Mouse (Mus musculus): ENCODE data around the gene Cyp51. TPM values are rescaled to one million over a fixed set of nuclear protein-coding genes. Genes with fewer than 3 reads are reported as not detected.

Cyp51 gene
- total RNA-seq, 2 experiments from 2014 or later, result 42.0 to 51.6 TPM

DNA sequence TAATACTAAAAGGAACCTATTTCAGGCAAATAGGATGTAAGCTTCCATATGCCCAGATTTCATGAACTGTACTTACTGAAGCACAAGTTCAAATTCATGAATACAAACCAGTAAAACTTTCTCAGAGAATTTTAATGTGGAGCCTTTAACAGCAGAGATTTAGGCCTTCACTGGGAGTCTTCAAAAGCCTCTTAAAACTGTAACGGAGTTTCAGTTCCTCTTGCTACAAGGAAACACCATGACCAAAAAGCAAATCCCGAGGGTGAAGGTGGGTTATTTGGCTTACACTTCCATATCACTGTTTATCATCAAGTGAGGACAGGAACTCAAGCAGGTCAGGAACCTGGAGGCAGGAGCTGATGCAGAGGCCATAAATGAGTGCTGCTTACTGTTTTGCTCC lies 23.0 kb downstream of the Cyp51 start:
- no peak for DNase-seq (ENCODE audit: extremely low spot score in 1 of 2, low spot score in 2 of 2)
- no peak for TF ChIP-seq CTCF (IDR thresholded peaks at IDR 0.05)
- Histone ChIP-seq H3K27ac (no peak overlapping the region), H3K4me3 (no peak overlapping the region)
- intact Hi-C loops (cut with DNase I), result no loop called here

DNA sequence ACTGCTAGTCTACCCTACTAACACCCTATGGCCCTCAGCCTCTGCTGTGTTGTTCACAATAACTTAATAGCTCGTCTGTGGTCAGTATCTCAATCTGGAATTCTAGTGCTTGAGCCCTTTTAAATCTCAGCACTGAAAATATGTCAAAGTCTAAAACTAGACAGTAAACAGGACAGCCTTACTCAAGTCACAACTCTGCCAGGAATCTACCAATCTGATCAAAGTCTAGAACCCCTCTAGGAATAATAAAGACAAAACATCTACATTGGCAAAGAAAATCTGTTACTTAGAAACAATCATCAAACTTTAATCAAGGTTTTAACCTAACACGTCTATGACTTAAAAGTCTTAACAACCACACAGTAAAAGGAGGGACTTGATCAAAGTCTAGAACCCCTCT lies 23.7 kb downstream of the Cyp51 start:
- no peak for TF ChIP-seq CTCF (IDR thresholded peaks at IDR 0.05)
- intact Hi-C loops (cut with DNase I), result no loop called here
- DNase-seq (ENCODE audit: extremely low spot score in 1 of 2, low spot score in 2 of 2), result no peak
- Histone ChIP-seq H3K27ac (no peak overlapping the region), H3K4me3 (no peak overlapping the region)

DNA sequence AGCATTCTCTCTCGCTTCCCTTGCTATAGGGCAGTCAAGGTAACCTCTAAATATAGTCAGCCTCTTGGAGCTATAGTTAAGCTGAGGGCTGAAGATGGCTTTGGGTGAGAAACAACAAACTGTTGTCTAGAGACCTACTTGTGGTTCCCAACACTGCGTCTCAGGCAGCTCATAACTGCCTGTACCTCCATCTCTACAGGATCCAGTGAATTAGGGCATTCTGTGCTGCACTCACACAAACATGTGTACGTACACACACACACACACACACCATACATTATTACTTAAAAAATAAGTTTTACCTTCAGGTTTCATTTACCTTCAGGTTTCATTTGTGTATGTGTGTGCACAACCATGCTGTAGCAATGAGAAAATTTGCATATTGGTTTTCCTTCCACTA lies 25.5 kb downstream of the Cyp51 start:
- DNase-seq (ENCODE audit: extremely low spot score in 1 of 2, low spot score in 2 of 2), result no peak
- intact Hi-C loops (cut with DNase I), result no loop called here
- TF ChIP-seq CTCF (IDR thresholded peaks at IDR 0.05), result no peak
- Histone ChIP-seq H3K27ac (no peak overlapping the region), H3K4me3 (no peak overlapping the region)

DNA sequence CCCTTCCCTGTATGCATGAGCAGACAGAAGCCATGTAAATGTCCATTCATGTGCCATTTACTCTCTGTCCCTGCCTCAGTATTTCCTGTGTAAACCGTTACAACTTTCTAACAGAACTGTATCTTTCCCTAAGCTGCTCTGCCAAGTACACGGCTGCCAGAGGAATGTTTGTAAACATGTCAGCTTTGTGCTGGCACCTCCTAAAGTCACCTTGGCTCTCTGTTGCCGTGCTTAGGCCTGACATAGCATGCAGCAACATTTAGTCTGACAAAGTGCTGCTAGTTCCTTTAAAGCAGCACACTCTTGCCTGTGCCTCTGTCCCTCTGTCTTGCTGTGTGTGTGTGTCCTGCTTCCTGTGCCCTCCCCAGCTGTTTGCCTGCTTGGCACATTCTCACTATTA lies 37.3 kb downstream of the Cyp51 start:
- no peak for TF ChIP-seq CTCF (IDR thresholded peaks at IDR 0.05)
- no peak overlapping the region for H3K27ac ChIP-seq
- H3K4me3 ChIP-seq, result no peak overlapping the region
- intact Hi-C loops (cut with DNase I), result no loop called here
- DNase-seq (ENCODE audit: extremely low spot score in 1 of 2, low spot score in 2 of 2), result no peak

DNA sequence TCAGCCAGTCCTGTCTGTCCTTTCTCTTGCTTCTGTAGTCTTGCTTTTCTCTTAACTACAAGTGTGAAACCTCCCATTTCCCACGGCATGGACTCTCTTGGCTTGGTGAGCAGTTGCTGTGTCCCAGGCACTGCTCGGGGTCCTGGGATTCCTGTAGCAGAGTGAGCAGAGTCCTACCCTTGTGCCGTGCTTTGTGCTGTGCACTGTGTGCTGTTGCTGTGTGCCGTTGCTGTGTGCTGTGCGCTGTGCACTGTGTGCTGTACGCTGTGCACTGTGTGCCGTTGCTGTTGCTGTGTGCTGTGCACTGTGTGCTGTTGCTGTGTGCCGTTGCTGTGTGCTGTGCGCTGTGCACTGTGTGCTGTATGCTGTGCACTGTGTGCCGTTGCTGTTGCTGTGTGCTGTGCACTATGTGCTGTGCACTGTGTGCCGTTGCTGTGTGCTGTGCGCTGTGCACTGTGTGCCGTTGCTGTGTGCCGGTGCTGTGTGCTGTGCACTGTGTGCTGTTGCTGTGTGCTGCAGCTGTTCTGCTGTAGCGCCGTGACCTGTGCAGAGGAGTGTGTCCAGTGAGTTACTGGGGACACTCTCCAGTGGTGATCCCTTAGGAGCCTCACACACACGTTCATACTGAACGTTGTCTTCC lies 38.0 kb downstream of the Cyp51 start:
- DNase-seq (ENCODE audit: extremely low spot score in 1 of 2, low spot score in 2 of 2), result no peak
- Histone ChIP-seq H3K27ac (no peak overlapping the region), H3K4me3 (no peak overlapping the region)
- no peak for TF ChIP-seq CTCF (IDR thresholded peaks at IDR 0.05)
- intact Hi-C loops (cut with DNase I), result no loop called here

DNA sequence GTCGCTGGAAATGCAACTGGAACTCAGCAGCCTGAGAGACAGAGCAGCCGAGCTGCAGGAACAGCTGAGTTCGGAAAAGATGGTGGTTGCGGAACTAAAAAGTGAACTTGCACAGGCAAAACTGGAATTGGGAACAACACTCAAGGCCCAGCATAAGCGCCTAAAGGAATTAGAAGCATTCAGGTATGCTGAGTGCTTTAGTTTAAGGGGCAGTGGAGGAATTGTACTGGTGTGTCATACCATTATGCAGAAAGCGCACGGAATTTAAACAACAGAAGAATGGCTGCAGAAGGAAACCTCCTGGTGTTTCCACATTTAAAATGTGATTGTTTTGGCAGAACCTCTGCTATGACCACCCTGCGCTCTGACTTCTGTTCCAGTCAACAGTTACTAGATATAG lies 44.2 kb downstream of the Cyp51 start:
- DNase-seq (ENCODE audit: extremely low spot score in 1 of 2, low spot score in 2 of 2), result no peak
- no peak for TF ChIP-seq CTCF (IDR thresholded peaks at IDR 0.05)
- no peak overlapping the region for H3K27ac ChIP-seq
- H3K4me3 ChIP-seq, result no peak overlapping the region
- intact Hi-C loops (cut with DNase I), result no loop called here

DNA sequence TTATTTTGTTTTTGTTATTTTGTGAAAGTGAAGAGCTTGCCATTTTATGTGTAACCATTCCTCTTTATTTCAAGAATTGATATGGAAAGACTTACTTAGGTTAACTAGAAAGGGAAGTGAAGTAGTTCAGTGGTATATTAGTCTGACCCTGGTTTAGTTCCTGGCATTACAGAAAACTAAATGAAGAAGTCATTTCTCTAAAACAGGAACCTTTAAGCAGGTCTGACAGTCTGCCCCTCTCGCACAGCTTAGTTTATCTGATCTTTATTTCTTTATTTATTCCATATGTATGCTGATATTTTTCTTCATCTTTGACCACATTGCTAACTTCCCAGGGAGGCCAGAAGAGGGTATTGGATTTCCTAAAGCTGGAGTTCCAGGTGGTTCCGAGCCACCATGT lies 63.6 kb downstream of the Cyp51 start:
- no peak for DNase-seq (ENCODE audit: extremely low spot score in 1 of 2, low spot score in 2 of 2)
- H3K4me3 ChIP-seq, result no peak overlapping the region
- TF ChIP-seq CTCF (IDR thresholded peaks at IDR 0.05), result no peak
- no peak overlapping the region for H3K27ac ChIP-seq
- intact Hi-C loops (cut with DNase I), result loop anchor here (10.0 kb wide), 1 partner anchor 226 kb away; no protein-coding TSS in a partner anchor

DNA sequence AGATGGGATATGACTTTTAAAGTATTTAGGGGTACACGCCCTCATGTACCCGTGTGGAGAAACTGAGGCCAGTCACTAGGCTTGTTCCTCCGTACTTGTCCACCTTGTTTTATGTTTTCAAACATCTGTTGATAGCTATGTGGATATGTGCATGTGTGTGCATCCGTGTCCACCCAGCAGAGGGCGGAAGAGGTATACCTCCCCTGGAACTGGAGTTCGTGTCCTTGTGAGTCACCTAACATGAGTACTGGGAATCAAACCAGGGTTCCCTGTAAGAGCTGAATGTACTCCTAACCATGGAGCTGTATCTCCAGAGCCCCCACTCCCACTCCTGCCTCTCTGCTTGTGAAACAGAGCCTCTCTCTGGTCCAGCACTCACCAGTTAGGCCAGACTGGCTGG lies 64.2 kb downstream of the Cyp51 start:
- Histone ChIP-seq H3K4me3 (no peak overlapping the region), H3K27ac (no peak overlapping the region)
- intact Hi-C loops (cut with DNase I), result loop anchor here (10.0 kb wide), 1 partner anchor 226 kb away; no protein-coding TSS in a partner anchor
- no peak for DNase-seq (ENCODE audit: extremely low spot score in 1 of 2, low spot score in 2 of 2)
- peak; percentile 5; the same call in 1 of the 2 replicates for TF ChIP-seq CTCF (IDR thresholded peaks at IDR 0.05)

DNA sequence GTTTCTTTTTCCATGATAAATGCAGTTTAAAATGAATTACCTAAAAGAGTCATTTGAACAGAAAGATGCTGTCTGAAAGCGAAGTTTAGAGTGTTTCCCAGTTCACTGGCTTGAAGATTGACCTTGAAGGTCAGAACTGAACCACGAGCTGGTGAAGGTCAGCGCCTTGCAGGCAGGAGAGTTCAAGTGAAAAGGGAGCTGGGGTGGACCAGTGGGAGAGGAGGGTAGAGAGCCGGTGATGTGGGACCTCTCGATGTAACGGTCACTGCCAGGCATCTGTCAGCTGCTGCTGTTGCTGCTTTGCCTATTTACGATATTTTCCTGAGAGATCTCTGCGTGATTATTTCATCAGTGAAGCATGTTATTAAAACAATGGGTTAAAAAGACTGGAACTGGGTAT lies 65.2 kb downstream of the Cyp51 start:
- intact Hi-C loops (cut with DNase I), result no loop called here
- no peak overlapping the region for H3K27ac ChIP-seq
- DNase-seq (ENCODE audit: extremely low spot score in 1 of 2, low spot score in 2 of 2), result no peak
- H3K4me3 ChIP-seq, result no peak overlapping the region
- no peak for TF ChIP-seq CTCF (IDR thresholded peaks at IDR 0.05)

DNA sequence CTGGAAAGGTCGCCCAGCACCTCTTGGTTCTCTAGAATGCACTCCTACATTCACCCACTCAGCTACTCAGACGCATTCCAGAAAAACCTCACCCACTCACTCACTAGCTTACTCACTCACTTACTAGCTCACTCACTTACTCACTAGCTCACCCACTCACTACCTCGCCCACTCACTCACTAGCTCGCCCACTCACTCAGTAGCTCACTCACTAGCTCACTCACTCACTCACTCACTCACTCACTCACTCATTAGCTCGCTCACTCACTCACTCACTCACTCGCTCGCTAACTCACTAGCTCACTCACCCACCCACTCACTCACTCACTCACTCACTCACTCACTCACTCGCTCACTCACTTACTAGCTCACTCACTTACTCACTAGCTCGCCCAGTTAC lies 67.9 kb downstream of the Cyp51 start:
- no peak overlapping the region for H3K27ac ChIP-seq
- DNase-seq (ENCODE audit: extremely low spot score in 1 of 2, low spot score in 2 of 2), result no peak
- intact Hi-C loops (cut with DNase I), result no loop called here
- TF ChIP-seq CTCF (IDR thresholded peaks at IDR 0.05), result no peak
- H3K4me3 ChIP-seq, result no peak overlapping the region

DNA sequence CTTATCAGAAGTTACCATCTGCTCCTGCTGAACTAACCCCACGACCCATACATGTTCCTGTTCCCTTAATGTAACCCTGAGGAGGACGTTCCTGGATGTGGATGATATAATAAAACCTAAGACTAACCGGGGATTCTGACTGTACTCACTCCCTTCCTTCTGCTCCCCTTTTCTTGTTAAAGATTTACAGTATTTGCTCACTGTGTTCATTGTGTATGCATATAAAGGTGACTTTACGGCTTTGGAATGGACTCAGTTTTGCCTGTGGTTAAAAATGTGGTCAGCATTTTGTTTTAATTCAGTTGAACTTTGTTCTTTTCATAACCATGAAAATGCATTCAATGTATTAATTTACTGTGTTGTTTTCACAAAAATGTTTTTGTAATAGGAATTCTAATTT lies 72.7 kb downstream of the Cyp51 start:
- no peak for DNase-seq (ENCODE audit: extremely low spot score in 1 of 2, low spot score in 2 of 2)
- Histone ChIP-seq H3K27ac (no peak overlapping the region), H3K4me3 (no peak overlapping the region)
- intact Hi-C loops (cut with DNase I), result no loop called here
- TF ChIP-seq CTCF (IDR thresholded peaks at IDR 0.05), result no peak

Other genes with a start within 250 kb of the Cyp51 start
- 1 to 10 TPM; 8.4 to 9.1 TPM for gene Mterf1a, start 210.8 kb downstream of the Cyp51 start, total RNA-seq (2021)
- gene Akap9, start 176.7 kb downstream of the Cyp51 start, total RNA-seq (2021), result 100 to 1,000 TPM in 1 of 2 experiments, 10 to 100 TPM in 1; 85.8 to 101 TPM
- gene Mterf1b, start 87.6 kb upstream of the Cyp51 start, total RNA-seq (2021), result 1 to 10 TPM; 4.9 to 5.7 TPM